Comparison of ENCODE assay signal across 21 mouse cellular contexts in genomic region chr10:81201807-81202758, GRCm38 (mm10). TPM values are rescaled to one million over a fixed set of nuclear protein-coding genes. Genes with fewer than 3 reads are reported as not detected.
DNase-seq lines count a peak whose midpoint lies in the region; ATAC-seq and TF ChIP-seq lines count a peak whose summit lies in the region.
"Had no signal": no experiment of that assay in that cellular context is flagged by ENCODE, and none has a peak within 500 bp of the region (broad histone marks: within the 10 kb centered on the region; RNA-seq: fewer than 3 reads in every experiment).

Nmrk2 (minus strand) TSS chr10:81202051.

- H3K9me3 ChIP-seq in hindbrain, embryonic 12.5 days (replicated peaks) = no peaks in the 10 kb centered on the region
- H3K9me3 ChIP-seq in hindbrain, postnatal 0 days (ENCODE audit: low read length) = no peaks in the 10 kb centered on the region
- H3K9me3 ChIP-seq in ES-E14 (ENCODE audit: control insufficient read depth, insufficient read depth, low read depth, low read length) = no peaks in the 10 kb centered on the region
- H3K9me3 ChIP-seq in heart, embryonic 14.5 days (ENCODE audit: control insufficient read depth, low read length) = no peaks in the 10 kb centered on the region
- H3K9me3 ChIP-seq: limb, embryonic 12.5 days had no signal

- no peak for TF ChIP-seq CTCF in hindbrain, postnatal 0 days (IDR thresholded peaks at IDR 0.05; ENCODE audit: low read depth)

- no peak within 1 kb of the TSS for H3K4me3 ChIP-seq in hindbrain, embryonic 12.5 days
- H3K4me3 ChIP-seq in hindbrain, postnatal 0 days (ENCODE audit: low read length) = no peak within 1 kb of the TSS
- no peak within 1 kb of the TSS for H3K4me3 ChIP-seq in ES-E14 (ENCODE audit: insufficient read depth in 1 of 2, low read depth in 1 of 2, low read length in 2 of 2, poor library complexity in 1 of 2, severe bottlenecking in 1 of 2)
- peak within 1 kb of the TSS in 1 of 2 experiments; percentile 6; a peak in 1 of 4 replicates for H3K4me3 ChIP-seq in heart, embryonic 14.5 days (ENCODE audit: control insufficient read depth in 1 of 2, insufficient read depth in 1 of 2, low read depth in 1 of 2, low read length in 2 of 2)
- H3K4me3 ChIP-seq: limb, embryonic 12.5 days had no signal

- intact Hi-C loops in left cerebral cortex, postnatal 25 days (cut with DNase I) = no loop called here

- H3K4me1 ChIP-seq in hindbrain, embryonic 12.5 days = no peaks in the 10 kb centered on the region
- no peaks in the 10 kb centered on the region for H3K4me1 ChIP-seq in hindbrain, postnatal 0 days (ENCODE audit: insufficient read depth, low read length)
- H3K4me1 ChIP-seq in ES-E14 (ENCODE audit: control insufficient read depth in 2 of 2, insufficient read depth in 2 of 2, low read length in 2 of 2, poor library complexity in 1 of 2) = no peaks in the 10 kb centered on the region
- peaks cover 42 to 52% of the 10 kb centered on the region in 2 experiments for H3K4me1 ChIP-seq in heart, embryonic 14.5 days (ENCODE audit: control insufficient read depth in 2 of 2, insufficient read depth in 2 of 2, low read length in 2 of 2)
- H3K4me1 ChIP-seq: limb, embryonic 12.5 days had no signal

- H3K27me3 ChIP-seq in hindbrain, embryonic 12.5 days = peaks cover 24% of the 10 kb centered on the region
- no peaks in the 10 kb centered on the region for H3K27me3 ChIP-seq in hindbrain, postnatal 0 days (ENCODE audit: insufficient read depth, low read length)
- H3K27me3 ChIP-seq in heart, embryonic 14.5 days (ENCODE audit: control insufficient read depth, insufficient read depth, low read length) = peaks cover 6% of the 10 kb centered on the region; the same call in 1 of the 2 replicates

- peak within 1 kb of the TSS; percentile 1; the same call in 1 of the 2 replicates for H3K9ac ChIP-seq in hindbrain, embryonic 12.5 days
- no peak within 1 kb of the TSS for H3K9ac ChIP-seq in hindbrain, postnatal 0 days (replicated peaks; ENCODE audit: low read length)
- no peak within 1 kb of the TSS for H3K9ac ChIP-seq in ES-E14 (ENCODE audit: insufficient read depth, low read depth, low read length, poor library complexity, severe bottlenecking)
- H3K9ac ChIP-seq in heart, embryonic 14.5 days (ENCODE audit: low read length) = peak within 1 kb of the TSS; percentile 69

- in situ Hi-C loops in ES-E14 (cut with MboI; ENCODE audit: low sequenced_read_pairs in 2 of 2, unreplicated experiment in 2 of 2) = no loop called here

- H3K27ac ChIP-seq in hindbrain, embryonic 12.5 days = no peak within 1 kb of the TSS
- H3K27ac ChIP-seq in hindbrain, postnatal 0 days = no peak within 1 kb of the TSS; the same call in 1 of the 2 replicates
- H3K27ac ChIP-seq in ES-E14 (ENCODE audit: insufficient read depth, low read depth, low read length, poor library complexity, severe bottlenecking) = peak within 1 kb of the TSS; percentile 0; the same call in 1 of the 2 replicates
- H3K27ac ChIP-seq in heart, embryonic 14.5 days (replicated peaks in 1 of 2; ENCODE audit: control insufficient read depth in 1 of 2, insufficient read depth in 1 of 2, low read depth in 2 of 2, low read length in 2 of 2) = peak within 1 kb of the TSS; percentile 88 to 91
- H3K27ac ChIP-seq: limb, embryonic 12.5 days had no signal

- no peak for DNase-seq in hindbrain, postnatal 0 days (ENCODE audit: low spot score)
- no peak for DNase-seq in ES-E14 (ENCODE audit: low read depth, low spot score)
- DNase-seq in gastrocnemius, adult 8-10 months (ENCODE audit: low spot score in 2 of 2) = peak in 1 of 2 experiments; percentile 78
- DNase-seq in urinary bladder, postnatal 14 days (ENCODE audit: low spot score) = no peak
- DNase-seq in left cerebral cortex, postnatal 25 days (ENCODE audit: low spot score in 2 of 2) = no peak
- DNase-seq in thymus, postnatal 36 days = no peak
- DNase-seq: adrenal gland, postnatal 36 days; kidney, postnatal 10 days; layer of hippocampus, adult 9-11 months; lung, adult 2 months; right cerebral cortex, postnatal 25 days had no signal

- peaks cover 14% of the 10 kb centered on the region for H3K36me3 ChIP-seq in hindbrain, embryonic 12.5 days
- no peaks in the 10 kb centered on the region for H3K36me3 ChIP-seq in hindbrain, postnatal 0 days (ENCODE audit: insufficient read depth, low read length)
- H3K36me3 ChIP-seq in ES-E14 (ENCODE audit: control insufficient read depth, insufficient read depth, low read length, poor library complexity, severe bottlenecking) = no peaks in the 10 kb centered on the region
- H3K36me3 ChIP-seq in heart, embryonic 14.5 days (ENCODE audit: control insufficient read depth, insufficient read depth, low read length) = 0 out of 2 replicates have a peak, but pooled peaks cover 3% of the 10 kb centered on the region
- H3K36me3 ChIP-seq: limb, embryonic 12.5 days had no signal

- no peak within 1 kb of the TSS for H3K4me2 ChIP-seq in hindbrain, embryonic 12.5 days (replicated peaks)
- no peak within 1 kb of the TSS for H3K4me2 ChIP-seq in hindbrain, postnatal 0 days (ENCODE audit: low read depth, low read length)
- H3K4me2 ChIP-seq in heart, embryonic 14.5 days (ENCODE audit: low read length) = peak within 1 kb of the TSS; percentile 50
- H3K4me2 ChIP-seq: limb, embryonic 12.5 days had no signal

- 63% methylated on average over 13 of the region's 13 CpGs for WGBS in hindbrain, embryonic 12.5 days
- 57% methylated on average over 13 of the region's 13 CpGs for WGBS in hindbrain, postnatal 0 days
- 33% methylated on average over 13 of the region's 13 CpGs for WGBS in heart, embryonic 14.5 days

- no peak for ATAC-seq in hindbrain, embryonic 12.5 days (ENCODE audit: low FRiP score)
- no peak for ATAC-seq in hindbrain, postnatal 0 days
- ATAC-seq in heart, embryonic 14.5 days (ENCODE audit: insufficient number of reproducible peaks, insufficient read depth, low FRiP score, low read depth) = peak; percentile 22
- ATAC-seq: activated CD4-positive, CD25-positive, alpha-beta regulatory T cell, adult 4 months; forebrain, embryonic 16.5 days; intestine, embryonic 16.5 days had no signal

TF ChIP-seq in ES-E14, 5 proteins besides CTCF, POLR2A, EP300 and RAD21:
- no peak for TF ChIP-seq CHD2 (IDR thresholded peaks at IDR 0.05; ENCODE audit: low read depth, low read length)
- TF ChIP-seq HCFC1 (IDR thresholded peaks at IDR 0.05; ENCODE audit: borderline replicate concordance, insufficient read depth, low read length) = no peak
- no peak for TF ChIP-seq ZNF384 (IDR thresholded peaks at IDR 0.05; ENCODE audit: low read depth, low read length)
- no peak for TF ChIP-seq MAFK (IDR thresholded peaks at IDR 0.05; ENCODE audit: insufficient read depth, low read depth, low read length)
- TF ChIP-seq ZC3H11A (IDR thresholded peaks at IDR 0.05; ENCODE audit: borderline replicate concordance, low read depth, low read length) = no peak

RNA-seq across cellular contexts. Expression of gene Nmrk2, which starts in this region (rescaled TPM):
- not detected in 2 replicates for polyA plus RNA-seq in hindbrain, embryonic 12.5 days (2016; fragmentation: Nextera tagmentation; extraction: Ambion mirVana)
- 0.31 and 0.58 TPM in 2 replicates for total RNA-seq in hindbrain, postnatal 0 days (2014; rRNA removed)
- polyA plus RNA-seq in hindbrain, postnatal 0 days (2015; fragmentation: Nextera tagmentation; extraction: Ambion mirVana) = 0.15 and 0.25 TPM in 2 replicates
- total RNA-seq in ES-E14 (2012; rRNA removed) = not detected in 2 replicates
- 100 to 1,000 TPM in 1 of 4 experiments, 10 to 100 TPM in 3; 15.3 to 106 (median 44.7) TPM for total RNA-seq in gastrocnemius, adult 8-10 months (2022)
- polyA plus RNA-seq in heart, embryonic 14.5 days (2014; fragmentation: Nextera tagmentation; extraction: Ambion mirVana) = 7.4 and 8.3 TPM in 2 replicates
- under 1 TPM in 1 of 2 experiments, not detected in 1; 0.23 TPM for total RNA-seq in left cerebral cortex, postnatal 25 days (2021)
- total RNA-seq: adrenal gland, postnatal 36 days; common myeloid progenitor, adult 5-6 weeks; granulocyte monocyte progenitor cell, adult 5-6 weeks; megakaryocyte-erythroid progenitor cell, adult 5-6 weeks; MEL had no signal
- polyA plus RNA-seq: intestine, embryonic 16.5 days; limb, embryonic 12.5 days had no signal

Comparison
In these comparisons a context has a peak if more than half of its experiments do, and no peak if none do; other contexts are left out.
1. RNA of gene Nmrk2 (total RNA-seq): 15.3 to 106 TPM in gastrocnemius, adult 8-10 months; 0.31 to 0.58 TPM in hindbrain, postnatal 0 days, 0.23 TPM in left cerebral cortex, postnatal 25 days and not detected in ES-E14; every median in the first group is over 10 times any median in the second.
2. H3K9ac ChIP-seq: peak in hindbrain, embryonic 12.5 days (single experiment) and heart, embryonic 14.5 days (single experiment); none in hindbrain, postnatal 0 days (single experiment) and ES-E14 (single experiment).
3. H3K27ac ChIP-seq: peak in ES-E14 (single experiment) and heart, embryonic 14.5 days (2 of 2); none in hindbrain, embryonic 12.5 days (single experiment) and hindbrain, postnatal 0 days (single experiment).